ENCODE assay signal across 12 mouse cellular contexts in genomic region chr4:141303402-141304222, GRCm38 (mm10). TPM values are rescaled to one million over a fixed set of nuclear protein-coding genes. Genes with fewer than 3 reads are reported as not detected.
A peak's percentile ranks its signal among the peaks of the same experiment; 100 is the strongest.
DNase-seq lines count a peak whose midpoint lies in the region; ATAC-seq and TF ChIP-seq lines count a peak whose summit lies in the region.
"Had no signal": no experiment of that assay in that cellular context is flagged by ENCODE, and none has a peak within 500 bp of the region (broad histone marks: within the 10 kb centered on the region; RNA-seq: fewer than 3 reads in every experiment).

No protein-coding gene starts in this region.

- H3K27ac ChIP-seq in forebrain, embryonic 10.5 days: no peak overlapping the region
- H3K27ac ChIP-seq in forebrain, embryonic 11.5 days (ENCODE audit: low read depth, low read length): no peak overlapping the region
- peak overlapping the region; percentile 63 for H3K27ac ChIP-seq in kidney, postnatal 0 days
- peak overlapping the region; percentile 30; the same call in 1 of the 2 replicates for H3K27ac ChIP-seq in embryonic fibroblast, embryonic 13.5 days (ENCODE audit: insufficient read depth, low read length)
- H3K27ac ChIP-seq in liver, postnatal 0 days (ENCODE audit: low read depth): no peak overlapping the region

- H3K4me2 ChIP-seq in forebrain, embryonic 11.5 days (ENCODE audit: low read depth, low read length, severe bottlenecking): no peak overlapping the region
- peak overlapping the region; percentile 89 for H3K4me2 ChIP-seq in kidney, postnatal 0 days (ENCODE audit: low read length)
- H3K4me2 ChIP-seq in liver, postnatal 0 days (ENCODE audit: low read depth, low read length): peak overlapping the region; percentile 82

- peaks cover 62% of the 10 kb centered on the region for H3K4me1 ChIP-seq in forebrain, embryonic 10.5 days
- H3K4me1 ChIP-seq in forebrain, embryonic 11.5 days (replicated peaks; ENCODE audit: control insufficient read depth, insufficient read depth, low read length): peaks cover 12% of the 10 kb centered on the region
- H3K4me1 ChIP-seq in kidney, postnatal 0 days (replicated peaks; ENCODE audit: insufficient read depth, low read length): peaks cover 25% of the 10 kb centered on the region
- peaks cover 14% of the 10 kb centered on the region for H3K4me1 ChIP-seq in embryonic fibroblast, embryonic 13.5 days (ENCODE audit: control insufficient read depth, insufficient read depth, low read length)
- peaks cover 23% of the 10 kb centered on the region for H3K4me1 ChIP-seq in liver, postnatal 0 days (ENCODE audit: insufficient read depth)

- no peak for DNase-seq in forebrain, embryonic 10.5 days (ENCODE audit: extremely low spot score, low spot score)
- DNase-seq in forebrain, embryonic 11.5 days (ENCODE audit: low spot score): no peak
- peak; percentile 93 for DNase-seq in kidney, postnatal 0 days (ENCODE audit: low spot score)
- DNase-seq in kidney, postnatal 10 days: no peak
- no peak for DNase-seq in liver, postnatal 0 days
- no peak for DNase-seq in left cerebral cortex, postnatal 10 days (ENCODE audit: extremely low spot score in 1 of 2, low spot score in 2 of 2)
- no peak for DNase-seq in urinary bladder, postnatal 4 days (ENCODE audit: low spot score in 2 of 2)
- DNase-seq: cerebellum, adult 2 months; forebrain, postnatal 0 days; kidney, postnatal 36 days; right cerebral cortex, postnatal 14 days had no signal

- TF ChIP-seq CTCF in kidney, postnatal 0 days (IDR thresholded peaks at IDR 0.05; ENCODE audit: low read depth): no peak
- no peak for TF ChIP-seq CTCF in embryonic fibroblast, embryonic 13.5 days (IDR thresholded peaks at IDR 0.05; ENCODE audit: borderline replicate concordance, insufficient read depth, low read length)
- TF ChIP-seq CTCF in liver, postnatal 0 days (IDR thresholded peaks at IDR 0.05; ENCODE audit: low read depth): no peak

- intact Hi-C loops in left cerebral cortex, postnatal 10 days (cut with DNase I): no loop called here

- no peaks in the 10 kb centered on the region for H3K9me3 ChIP-seq in forebrain, embryonic 10.5 days
- H3K9me3 ChIP-seq in forebrain, embryonic 11.5 days (ENCODE audit: control insufficient read depth, low read length): no peaks in the 10 kb centered on the region
- no peaks in the 10 kb centered on the region for H3K9me3 ChIP-seq in kidney, postnatal 0 days (replicated peaks; ENCODE audit: low read length)
- H3K9me3 ChIP-seq in liver, postnatal 0 days (ENCODE audit: low read length): no peaks in the 10 kb centered on the region

- WGBS in forebrain, embryonic 10.5 days: 50% methylated on average over 7 of the region's 7 CpGs
- 49% methylated on average over 7 of the region's 7 CpGs for WGBS in forebrain, embryonic 11.5 days
- 28% methylated on average over 7 of the region's 7 CpGs for WGBS in kidney, postnatal 0 days
- WGBS in liver, postnatal 0 days (ENCODE audit: insufficient replicate concordance): 60% methylated on average over 7 of the region's 7 CpGs

- H3K4me3 ChIP-seq in forebrain, embryonic 10.5 days: peak overlapping the region; percentile 84
- H3K4me3 ChIP-seq in forebrain, embryonic 11.5 days (ENCODE audit: low read depth, low read length): no peak overlapping the region
- H3K4me3 ChIP-seq in kidney, postnatal 0 days (replicated peaks; ENCODE audit: low read depth, low read length): peak overlapping the region; percentile 70; the same call in 1 of the 2 replicates
- peak overlapping the region; percentile 92 for H3K4me3 ChIP-seq in embryonic fibroblast, embryonic 13.5 days (ENCODE audit: insufficient read depth, low read length)
- H3K4me3 ChIP-seq in liver, postnatal 0 days (ENCODE audit: low read depth, low read length): peak overlapping the region; percentile 74; the same call in 1 of the 2 replicates

- TF ChIP-seq POLR2A in embryonic fibroblast, embryonic 13.5 days (IDR thresholded peaks at IDR 0.05; ENCODE audit: low read depth, low read length): 0 out of 2 replicates have a peak, but pooled peaks have one; percentile 28

- peaks cover 71% of the 10 kb centered on the region for H3K27me3 ChIP-seq in forebrain, embryonic 10.5 days (ENCODE audit: poor library complexity, severe bottlenecking)
- peaks cover 11% of the 10 kb centered on the region for H3K27me3 ChIP-seq in forebrain, embryonic 11.5 days (ENCODE audit: control insufficient read depth, insufficient read depth, low read length)
- H3K27me3 ChIP-seq in kidney, postnatal 0 days (ENCODE audit: insufficient read depth, low read length): no peaks in the 10 kb centered on the region
- H3K27me3 ChIP-seq in liver, postnatal 0 days (ENCODE audit: insufficient read depth, low read length): peaks cover 25% of the 10 kb centered on the region

- ATAC-seq in forebrain, embryonic 11.5 days (replicated peaks; ENCODE audit: low FRiP score): no peak
- ATAC-seq in kidney, postnatal 0 days (replicated peaks; ENCODE audit: low FRiP score, low read depth): peak; percentile 30
- ATAC-seq in liver, postnatal 0 days: no peak
- ATAC-seq: forebrain, postnatal 0 days had no signal

- TF ChIP-seq EP300 in liver, postnatal 0 days (IDR thresholded peaks at IDR 0.05; ENCODE audit: low read depth): no peak

- H3K9ac ChIP-seq in forebrain, embryonic 11.5 days (ENCODE audit: low read length): no peak overlapping the region
- H3K9ac ChIP-seq in kidney, postnatal 0 days (ENCODE audit: low read depth, low read length): peak overlapping the region; percentile 28
- H3K9ac ChIP-seq in liver, postnatal 0 days (replicated peaks): 0 out of 2 replicates have a peak overlapping the region, but pooled peaks have one; percentile 73
- H3K9ac ChIP-seq: forebrain, postnatal 0 days had no signal

- peaks cover 9% of the 10 kb centered on the region for H3K36me3 ChIP-seq in forebrain, embryonic 10.5 days (replicated peaks)
- no peaks in the 10 kb centered on the region for H3K36me3 ChIP-seq in forebrain, embryonic 11.5 days (ENCODE audit: control insufficient read depth, insufficient read depth, low read length)
- H3K36me3 ChIP-seq in kidney, postnatal 0 days (ENCODE audit: insufficient read depth, low read length): peaks cover 6% of the 10 kb centered on the region; the same call in 1 of the 2 replicates
- peaks cover 1% of the 10 kb centered on the region; the same call in 1 of the 2 replicates for H3K36me3 ChIP-seq in liver, postnatal 0 days (replicated peaks; ENCODE audit: insufficient read depth, low read length)

RNA-seq across cellular contexts. Expression of gene Epha2, which starts 2.6 kb away (rescaled TPM):
- 3.3 and 3.7 TPM in 2 replicates for polyA plus RNA-seq in forebrain, embryonic 10.5 days (2016; fragmentation: Nextera tagmentation; extraction: Ambion mirVana)
- 1.3 and 2.3 TPM in 2 replicates for polyA plus RNA-seq in forebrain, embryonic 11.5 days (2014; fragmentation: Nextera tagmentation; extraction: Ambion mirVana)
- 5.6 and 5.8 TPM in 2 replicates for polyA plus RNA-seq in kidney, postnatal 0 days (2015; fragmentation: Nextera tagmentation; extraction: Ambion mirVana)
- polyA plus RNA-seq in embryonic fibroblast, embryonic 13.5 days (2011; ENCODE audit: insufficient read length, low read depth, missing spikeins): 16.7 and 28.6 TPM in 2 replicates
- 1.5 and 2.4 TPM in 2 replicates for polyA plus RNA-seq in liver, postnatal 0 days (2015; fragmentation: Nextera tagmentation; extraction: Ambion mirVana)
- total RNA-seq in left cerebral cortex, postnatal 10 days (2021): 1 to 10 TPM; 1.9 TPM

Comparison
In these comparisons a context has a peak if more than half of its experiments do, and no peak if none do; other contexts are left out.
1. H3K27ac ChIP-seq: peak in kidney, postnatal 0 days (single experiment) and embryonic fibroblast, embryonic 13.5 days (single experiment); none in forebrain, embryonic 10.5 days (single experiment), forebrain, embryonic 11.5 days (single experiment) and liver, postnatal 0 days (single experiment).